Mouse (Mus musculus) G1E (cell line): ENCODE data around the gene Btf3.

Experiments used
- GATA1 ChIP-seq: IDR thresholded peaks from 2 replicates; pipeline ENCODE4 v1.6.1; 2012; ENCODE audit warnings: borderline replicate concordance, low read length, inconsistent platforms, mixed read lengths
- POLR2AphosphoS5 ChIP-seq: IDR thresholded peaks from 2 replicates; pipeline ENCODE4 v1.6.1; 2012; ENCODE audit warnings: low read depth, low read length, inconsistent platforms; ENCODE audit not compliant: insufficient replicate concordance
- TAL1 ChIP-seq: conservative IDR thresholded peaks from 2 replicates; pipeline ENCODE4 v1.6.1; 2012; ENCODE audit warnings: low read depth, low read length, inconsistent platforms, mixed read lengths

- no peak for TF ChIP-seq TAL1
- no peak for TF ChIP-seq POLR2AphosphoS5
- TF ChIP-seq GATA1: no peak
These were observed 34.7 kb upstream of the Btf3 start for GRCm38 (mm10) chr13:98351527-98351926.
